In genomic region chr6:55117325-55118109, GRCm38 (mm10) we compare ENCODE assay signal across 9 mouse cellular contexts. TPM values are rescaled to one million over a fixed set of nuclear protein-coding genes. Genes with fewer than 3 reads are reported as not detected.
DNase-seq lines count a peak whose midpoint lies in the region; ATAC-seq and TF ChIP-seq lines count a peak whose summit lies in the region.
"Had no signal": no experiment of that assay in that cellular context is flagged by ENCODE, and none has a peak within 500 bp of the region (broad histone marks: within the 10 kb centered on the region; RNA-seq: fewer than 3 reads in every experiment).

No protein-coding gene starts in this region.

- no peak for TF ChIP-seq CTCF in small intestine, adult 2 months (IDR thresholded peaks at IDR 0.05; ENCODE audit: extremely low read depth, insufficient read length, insufficient replicate concordance, low read depth, low read length)

- H3K4me3 ChIP-seq in megakaryocyte, embryonic 14.5 days (replicated peaks): peak overlapping the region; percentile 79
- H3K4me3 ChIP-seq in embryonic facial prominence, embryonic 15.5 days (replicated peaks): peak overlapping the region; percentile 49
- peak overlapping the region; percentile 58 for H3K4me3 ChIP-seq in intestine, embryonic 16.5 days (ENCODE audit: low read length)
- peak overlapping the region; percentile 45 for H3K4me3 ChIP-seq in liver, embryonic 15.5 days (replicated peaks)
- peak overlapping the region; percentile 58 for H3K4me3 ChIP-seq in small intestine, adult 2 months (ENCODE audit: low read depth, low read length)

- DNase-seq in B cell, adult 2 months: no peak
- no peak for DNase-seq in layer of hippocampus, adult 8-10 months (ENCODE audit: low spot score in 2 of 2)

- WGBS in embryonic facial prominence, embryonic 15.5 days: under 1% methylated on average over 62 of the region's 68 CpGs
- WGBS in intestine, embryonic 16.5 days: under 1% methylated on average over 55 of the region's 68 CpGs
- WGBS in liver, embryonic 15.5 days (ENCODE audit: insufficient replicate concordance): under 1% methylated on average over 68 of the region's 68 CpGs
- 1% methylated on average over 68 of the region's 68 CpGs for WGBS in small intestine, adult 2 months

- peaks cover 20% of the 10 kb centered on the region for H3K4me1 ChIP-seq in megakaryocyte, embryonic 14.5 days
- H3K4me1 ChIP-seq in embryonic facial prominence, embryonic 15.5 days: peaks cover 18% of the 10 kb centered on the region
- peaks cover 10% of the 10 kb centered on the region for H3K4me1 ChIP-seq in intestine, embryonic 16.5 days (ENCODE audit: control insufficient read depth, insufficient read depth, low read length)
- H3K4me1 ChIP-seq in liver, embryonic 15.5 days (replicated peaks): no peaks in the 10 kb centered on the region
- H3K4me1 ChIP-seq in small intestine, adult 2 months (ENCODE audit: control insufficient read depth, insufficient read depth, insufficient read length, low read length): peaks cover 7% of the 10 kb centered on the region

- H3K36me3 ChIP-seq in megakaryocyte, embryonic 14.5 days (replicated peaks; ENCODE audit: low read length): no peaks in the 10 kb centered on the region
- H3K36me3 ChIP-seq in embryonic facial prominence, embryonic 15.5 days: no peaks in the 10 kb centered on the region
- H3K36me3 ChIP-seq in intestine, embryonic 16.5 days (ENCODE audit: control insufficient read depth, insufficient read depth, low read length): no peaks in the 10 kb centered on the region
- H3K36me3 ChIP-seq in liver, embryonic 15.5 days (replicated peaks): no peaks in the 10 kb centered on the region
- H3K36me3 ChIP-seq in small intestine, adult 2 months (ENCODE audit: control insufficient read depth, insufficient read depth, low read length): no peaks in the 10 kb centered on the region

- H3K4me2 ChIP-seq in embryonic facial prominence, embryonic 15.5 days (replicated peaks): peak overlapping the region; percentile 84
- peak overlapping the region; percentile 96 for H3K4me2 ChIP-seq in intestine, embryonic 16.5 days (ENCODE audit: low read depth, low read length)
- H3K4me2 ChIP-seq in liver, embryonic 15.5 days: peak overlapping the region; percentile 65

- H3K27ac ChIP-seq in embryonic facial prominence, embryonic 15.5 days (replicated peaks): no peak overlapping the region
- H3K27ac ChIP-seq in intestine, embryonic 16.5 days (ENCODE audit: low read length): no peak overlapping the region
- no peak overlapping the region for H3K27ac ChIP-seq in liver, embryonic 15.5 days (replicated peaks)
- H3K27ac ChIP-seq in small intestine, adult 2 months (ENCODE audit: insufficient read depth, low read depth, low read length): no peak overlapping the region
- H3K27ac ChIP-seq: macrophage had no signal

- ATAC-seq in megakaryocyte, adult 5-6 weeks (ENCODE audit: poor library complexity, severe bottlenecking): no peak
- no peak for ATAC-seq in embryonic facial prominence, embryonic 15.5 days (ENCODE audit: insufficient number of reproducible peaks, low FRiP score, low TSS enrichment, low read depth)
- peak; percentile 80 for ATAC-seq in intestine, embryonic 16.5 days
- peak; percentile 79 for ATAC-seq in liver, embryonic 15.5 days (ENCODE audit: insufficient read depth)

- peaks cover 97% of the 10 kb centered on the region for H3K27me3 ChIP-seq in megakaryocyte, embryonic 14.5 days (replicated peaks)
- peaks cover 76% of the 10 kb centered on the region for H3K27me3 ChIP-seq in embryonic facial prominence, embryonic 15.5 days
- peaks cover 46% of the 10 kb centered on the region for H3K27me3 ChIP-seq in intestine, embryonic 16.5 days (replicated peaks; ENCODE audit: control insufficient read depth, insufficient read depth, low read length)
- peaks cover 70% of the 10 kb centered on the region for H3K27me3 ChIP-seq in liver, embryonic 15.5 days
- peaks cover 18% of the 10 kb centered on the region for H3K27me3 ChIP-seq in small intestine, adult 2 months (ENCODE audit: control insufficient read depth, insufficient read depth, low read length)

- no peaks in the 10 kb centered on the region for H3K9me3 ChIP-seq in megakaryocyte, embryonic 14.5 days
- no peaks in the 10 kb centered on the region for H3K9me3 ChIP-seq in embryonic facial prominence, embryonic 15.5 days (replicated peaks)
- H3K9me3 ChIP-seq in intestine, embryonic 16.5 days (ENCODE audit: control insufficient read depth, low read length): no peaks in the 10 kb centered on the region
- H3K9me3 ChIP-seq in liver, embryonic 15.5 days (replicated peaks): no peaks in the 10 kb centered on the region

- no peak for TF ChIP-seq POLR2A in small intestine, adult 2 months (IDR thresholded peaks at IDR 0.05; ENCODE audit: low read depth, low read length)

- H3K9ac ChIP-seq in embryonic facial prominence, embryonic 15.5 days: 0 out of 2 replicates have a peak overlapping the region, but pooled peaks have one; percentile 9
- H3K9ac ChIP-seq in intestine, embryonic 16.5 days (ENCODE audit: low read depth, low read length): peak overlapping the region; percentile 48
- no peak overlapping the region for H3K9ac ChIP-seq in liver, embryonic 15.5 days

RNA-seq across cellular contexts. Expression of gene Crhr2, which starts 15.3 kb away (rescaled TPM):
- not detected in 2 replicates for polyA plus RNA-seq in megakaryocyte, embryonic 14.5 days (2012; ENCODE audit: insufficient read depth, low replicate concordance)
- total RNA-seq in megakaryocyte, adult 5-6 weeks (2015): not detected in 2 replicates
- total RNA-seq in megakaryocyte, adult 5-6 weeks (2017): not detected in 2 replicates
- 0.34 and 0.40 TPM in 2 replicates for polyA plus RNA-seq in embryonic facial prominence, embryonic 15.5 days (2015; fragmentation: Nextera tagmentation; extraction: Ambion mirVana)
- polyA plus RNA-seq in intestine, embryonic 16.5 days (2015; fragmentation: Nextera tagmentation; extraction: Ambion mirVana): 0.22 TPM in 2 replicates
- 0.73 and 0.83 TPM in 2 replicates for polyA plus RNA-seq in liver, embryonic 15.5 days (2015; fragmentation: Nextera tagmentation; extraction: Ambion mirVana)
- polyA plus RNA-seq in small intestine, adult 2 months (2012; rRNA removed): 0.37 and 0.51 TPM in 2 replicates
- total RNA-seq in layer of hippocampus, adult 8-10 months (2022): 1 to 10 TPM; 4.0 to 5.9 (median 5.3) TPM
- polyA plus RNA-seq: macrophage had no signal

RNA-seq across cellular contexts. Expression of gene Inmt, which starts 57.3 kb away (rescaled TPM):
- not detected in 2 replicates for polyA plus RNA-seq in megakaryocyte, embryonic 14.5 days (2012; ENCODE audit: insufficient read depth, low replicate concordance)
- total RNA-seq in megakaryocyte, adult 5-6 weeks (2015): not detected in 2 replicates
- not detected in 2 replicates for total RNA-seq in megakaryocyte, adult 5-6 weeks (2017)
- 5.2 and 9.8 TPM in 2 replicates for polyA plus RNA-seq in embryonic facial prominence, embryonic 15.5 days (2015; fragmentation: Nextera tagmentation; extraction: Ambion mirVana)
- 0.33 TPM in 1 of 2 replicates, not detected in the other for polyA plus RNA-seq in intestine, embryonic 16.5 days (2015; fragmentation: Nextera tagmentation; extraction: Ambion mirVana)
- 0.16 and 0.32 TPM in 2 replicates for polyA plus RNA-seq in liver, embryonic 15.5 days (2015; fragmentation: Nextera tagmentation; extraction: Ambion mirVana)
- polyA plus RNA-seq in small intestine, adult 2 months (2012; rRNA removed): 0.27 and 1.1 TPM in 2 replicates
- 1 to 10 TPM; 1.2 to 6.0 (median 3.1) TPM for total RNA-seq in layer of hippocampus, adult 8-10 months (2022)
- polyA plus RNA-seq: macrophage had no signal

Comparison
In these comparisons a context has a peak if more than half of its experiments do, and no peak if none do; other contexts are left out.
1. ATAC-seq: peak in intestine, embryonic 16.5 days (single experiment) and liver, embryonic 15.5 days (single experiment); none in megakaryocyte, adult 5-6 weeks (single experiment) and embryonic facial prominence, embryonic 15.5 days (single experiment).
2. Peak in every context shown above with its lines, with median percentiles within 50 percentile points of each other: H3K4me3 ChIP-seq and H3K4me2 ChIP-seq.